Mouse (Mus musculus) ES-Bruce4 (cell line): Measurements from ENCODE around the gene Ano6.

Source experiments
- CTCF ChIP-seq: IDR thresholded peaks from one replicate; pipeline ENCODE4 v1.8.1; 2011; ENCODE audit warnings: low read depth, low read length
- EP300 ChIP-seq: IDR thresholded peaks from 2 replicates; pipeline ENCODE4 v1.6.1; 2011; ENCODE audit warnings: low read depth, low read length; ENCODE audit not compliant: insufficient read depth
- POLR2A ChIP-seq: IDR thresholded peaks from one replicate; pipeline ENCODE4 v1.8.1; 2011; ENCODE audit warnings: low read length; ENCODE audit not compliant: insufficient read depth

- no peak for TF ChIP-seq CTCF
- TF ChIP-seq POLR2A: no peak
- TF ChIP-seq EP300: no peak
Observed at GRCm38 (mm10) chr15:95801261-95801979, 10.8 kb downstream of the Ano6 start.
